Mouse (Mus musculus) macrophage (primary cell): ENCODE measurements around the gene Ppdpf. TPM values are rescaled to one million over a fixed set of nuclear protein-coding genes. Genes with fewer than 3 reads are reported as not detected.
"Not testable (repeated sequence)": the region's sequence is repeated elsewhere in the genome, so short reads cannot be mapped to it uniquely, and the experiment has no call there.

Source experiments
- H3K27ac ChIP-seq: fragments of 350-480 bp; formaldehyde crosslinking; 2 replicates; pipeline ENCODE4 v1.9.0; 2021
- H3K36me3 ChIP-seq: fragments of 350-480 bp; formaldehyde crosslinking; 2 replicates; pipeline ENCODE4 v1.9.0; 2021; ENCODE audit errors: inconsistent target
- H3K4me3 ChIP-seq: fragments of 350-480 bp; formaldehyde crosslinking; 2 replicates; pipeline ENCODE4 v1.9.0; 2021; ENCODE audit errors: inconsistent target
- H3K79me2 ChIP-seq: fragments of 350-480 bp; formaldehyde crosslinking; 2 replicates; pipeline ENCODE4 v1.9.0; 2021; ENCODE audit errors: inconsistent target
- WGBS: methylation state at CpG from one replicate; pipeline ENCODE4 v1.1.7; 2026; ENCODE audit warnings: inconsistent platforms; ENCODE audit not compliant: missing documents; 5-methylcytosine and 5-hydroxymethylcytosine counted together
- polyA plus RNA-seq: library from polyadenylated mRNA; stranded (reverse); fragments of 250-400 nt; gene quantifications from 3 replicates; pipeline ENCODE4 v1.2.4, GENCODE M21; 2018; ENCODE audit warnings: inconsistent platforms

The Ppdpf gene
- polyA plus RNA-seq, 1 experiment from 2014 or later, result 67.9 TPM

DNA sequence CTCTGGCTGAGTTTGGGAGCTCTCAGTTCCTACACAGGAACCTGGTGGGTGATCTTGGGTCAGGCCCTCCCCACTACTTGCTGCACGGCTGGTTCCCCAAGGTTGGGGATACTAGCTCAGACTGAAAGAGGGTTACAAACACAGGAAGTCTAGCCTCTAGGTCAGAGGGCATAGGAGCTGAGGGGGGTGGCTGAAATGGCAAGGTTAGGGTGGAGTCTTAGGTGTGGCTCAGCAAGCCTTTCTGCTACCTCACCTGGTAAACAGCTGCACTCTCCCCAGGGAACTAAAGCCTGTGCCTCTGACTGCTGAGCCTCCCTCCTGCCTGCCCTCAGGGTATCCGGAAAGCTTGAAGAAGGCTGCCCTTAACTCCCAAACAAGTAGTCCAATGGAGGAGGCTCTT is 1.6 kb downstream of the Ppdpf start:
- WGBS, result 52% methylated on average over 2 of the region's 2 CpGs
- Histone ChIP-seq H3K36me3 (no peaks in the 10 kb centered on the region), H3K4me3 (peak overlapping the region; percentile 57), H3K79me2 (no peaks in the 10 kb centered on the region), H3K27ac (peak overlapping the region; percentile 74)

DNA sequence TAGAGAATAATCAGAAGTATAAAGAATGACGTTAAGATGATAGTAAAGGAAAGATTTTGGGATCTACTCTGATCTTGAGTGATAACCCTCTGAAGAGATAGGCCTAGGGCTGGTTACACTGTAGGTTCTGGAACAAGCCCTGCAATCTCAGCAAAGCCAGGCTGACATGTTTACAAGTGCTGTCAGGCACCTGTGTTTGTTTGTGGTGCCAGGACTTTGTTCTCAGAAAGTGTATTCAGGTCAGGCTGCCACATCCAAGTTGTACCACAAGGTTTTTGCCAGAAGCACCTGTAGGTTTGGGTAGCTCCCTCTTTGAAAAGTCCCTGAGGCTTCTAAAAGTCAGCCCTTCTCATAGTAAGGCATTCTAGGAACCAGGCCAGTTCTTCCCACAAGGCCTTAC is 2.3 kb downstream of the Ppdpf start:
- no peaks in the 10 kb centered on the region for H3K79me2 ChIP-seq
- 82% methylated on average over 1 of the region's 1 CpGs for WGBS
- no peaks in the 10 kb centered on the region for H3K36me3 ChIP-seq
- no peak overlapping the region for H3K4me3 ChIP-seq
- peak overlapping the region; percentile 74; the same call in 1 of the 2 replicates for H3K27ac ChIP-seq

DNA sequence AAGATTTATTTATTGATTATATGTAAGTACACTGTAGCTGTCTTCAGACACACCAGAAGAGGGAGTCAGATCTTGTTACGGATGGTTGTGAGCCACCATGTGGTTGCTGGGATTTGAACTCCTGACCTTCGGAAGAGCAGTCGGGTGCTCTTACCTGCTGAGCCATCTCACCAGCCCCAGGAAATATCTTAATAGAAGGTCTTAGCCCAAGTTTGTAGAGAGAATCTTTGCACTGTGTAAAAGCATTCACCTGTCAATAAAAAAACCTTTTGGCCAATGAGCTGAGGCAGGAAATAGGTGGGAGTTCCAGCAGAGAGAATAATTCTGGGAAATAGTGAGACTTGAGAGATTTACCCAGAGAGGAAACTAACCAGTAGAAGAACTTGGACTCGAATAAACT is 4.3 kb downstream of the Ppdpf start:
- not testable (repeated sequence) for H3K36me3 ChIP-seq, H3K4me3 ChIP-seq, H3K79me2 ChIP-seq, H3K27ac ChIP-seq
- WGBS, result 91% methylated on average over 3 of the region's 4 CpGs

DNA sequence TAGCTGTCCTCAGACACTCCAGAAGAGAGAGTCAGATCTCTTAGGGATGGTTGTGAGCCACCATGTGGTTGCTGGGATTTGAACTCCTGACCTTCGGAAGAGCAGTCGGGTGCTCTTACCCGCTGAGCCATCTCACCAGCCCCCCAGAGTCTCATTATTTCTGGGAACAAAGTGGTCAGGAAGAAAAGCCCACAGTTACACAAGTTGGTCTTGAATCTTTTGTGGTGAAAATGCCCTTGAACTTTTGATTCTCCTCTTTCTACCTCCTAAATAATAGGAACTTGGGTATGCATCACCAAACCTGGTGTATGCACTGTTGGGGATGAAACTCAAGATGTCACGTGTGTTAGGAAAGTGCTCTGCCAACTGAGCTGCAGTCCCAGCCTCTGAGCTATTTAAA is 4.9 kb downstream of the Ppdpf start:
- Histone ChIP-seq H3K27ac (0 out of 2 replicates have a peak overlapping the region, but pooled peaks have one; percentile 68), H3K79me2 (no peaks in the 10 kb centered on the region), H3K4me3 (no peak overlapping the region), H3K36me3 (no peaks in the 10 kb centered on the region)
- WGBS, result 88% methylated on average over 4 of the region's 4 CpGs

DNA sequence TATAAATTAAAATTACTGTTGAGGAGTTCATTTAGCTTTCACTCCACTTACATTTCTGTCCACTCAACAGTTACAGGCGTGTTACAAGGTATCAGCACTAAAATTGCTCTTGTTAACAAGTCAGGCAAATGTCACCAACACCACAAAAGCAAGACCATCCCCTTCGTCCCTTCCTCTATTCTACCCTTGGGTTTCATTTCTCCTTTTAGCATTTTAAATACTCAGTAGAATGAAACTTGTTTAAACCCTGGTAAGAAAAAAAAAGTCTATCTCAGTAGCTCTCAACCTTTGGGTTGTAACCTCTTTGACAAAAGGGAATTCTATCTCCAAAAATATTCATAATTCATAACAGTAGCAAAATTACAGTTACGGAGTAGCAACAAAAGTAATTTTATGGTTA is 6.0 kb downstream of the Ppdpf start:
- Histone ChIP-seq H3K36me3 (no peaks in the 10 kb centered on the region), H3K27ac (peak overlapping the region; percentile 68), H3K79me2 (no peaks in the 10 kb centered on the region), H3K4me3 (no peak overlapping the region)
- WGBS, result 0% methylated on average over 3 of the region's 3 CpGs

DNA sequence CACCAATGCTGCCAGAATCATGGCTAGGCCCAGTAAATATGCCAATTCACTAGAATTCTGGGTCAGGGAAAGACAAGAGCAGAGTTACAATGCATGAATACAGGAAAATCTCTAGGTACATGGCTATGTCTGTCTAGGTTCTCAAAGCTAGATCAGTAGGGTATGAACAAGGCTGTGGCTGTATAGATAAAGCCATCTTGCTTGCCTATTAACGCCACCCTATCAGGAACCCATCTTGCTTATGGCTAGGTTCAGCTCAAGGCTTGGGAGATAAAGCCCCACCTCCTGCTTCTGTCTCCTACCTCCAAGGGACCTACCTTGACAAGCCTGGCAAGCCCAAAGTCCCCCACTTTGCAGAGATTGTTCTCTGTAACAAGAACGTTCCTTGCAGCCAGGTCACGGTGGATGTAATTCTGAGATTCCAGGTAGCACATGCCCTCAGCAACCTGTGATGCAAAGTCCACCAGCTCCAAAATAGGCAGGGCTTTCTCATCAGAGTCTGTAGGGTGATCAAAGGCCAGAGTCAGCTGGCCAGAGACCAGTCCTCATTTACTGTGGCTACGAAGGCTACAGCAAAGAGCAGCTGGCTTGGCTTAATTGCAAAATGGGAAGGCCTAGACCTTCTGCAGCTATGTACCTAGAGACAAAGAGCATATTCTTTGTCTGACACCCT is 9.7 kb downstream of the Ppdpf start:
- H3K79me2 ChIP-seq, result no peaks in the 10 kb centered on the region
- H3K4me3 ChIP-seq, result no peak overlapping the region
- 95% methylated on average over 4 of the region's 4 CpGs for WGBS
- H3K36me3 ChIP-seq, result no peaks in the 10 kb centered on the region
- no peak overlapping the region for H3K27ac ChIP-seq

DNA sequence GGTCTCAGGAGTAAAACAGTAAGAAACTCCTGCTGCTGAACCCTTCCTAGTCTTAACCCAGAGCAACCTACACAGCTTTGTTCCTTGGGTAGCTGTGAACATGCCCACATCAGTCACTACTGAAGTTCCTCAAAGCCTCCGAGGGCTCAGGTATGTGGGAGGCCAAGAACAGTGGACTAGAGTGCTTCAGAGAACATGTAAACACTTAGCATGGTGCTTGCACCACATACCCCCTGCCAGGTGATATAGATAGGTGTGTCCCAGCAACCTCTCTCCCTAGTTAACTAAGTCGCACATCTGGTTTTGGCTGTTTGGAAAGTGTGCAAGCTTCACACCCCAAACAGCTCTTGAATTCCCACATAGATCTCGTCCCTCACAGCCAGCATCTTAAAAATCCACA is 14.6 kb downstream of the Ppdpf start:
- no peak overlapping the region for H3K27ac ChIP-seq
- H3K36me3 ChIP-seq, result no peaks in the 10 kb centered on the region
- H3K79me2 ChIP-seq, result no peaks in the 10 kb centered on the region
- H3K4me3 ChIP-seq, result no peak overlapping the region
- WGBS, result 78% methylated on average over 3 of the region's 3 CpGs

DNA sequence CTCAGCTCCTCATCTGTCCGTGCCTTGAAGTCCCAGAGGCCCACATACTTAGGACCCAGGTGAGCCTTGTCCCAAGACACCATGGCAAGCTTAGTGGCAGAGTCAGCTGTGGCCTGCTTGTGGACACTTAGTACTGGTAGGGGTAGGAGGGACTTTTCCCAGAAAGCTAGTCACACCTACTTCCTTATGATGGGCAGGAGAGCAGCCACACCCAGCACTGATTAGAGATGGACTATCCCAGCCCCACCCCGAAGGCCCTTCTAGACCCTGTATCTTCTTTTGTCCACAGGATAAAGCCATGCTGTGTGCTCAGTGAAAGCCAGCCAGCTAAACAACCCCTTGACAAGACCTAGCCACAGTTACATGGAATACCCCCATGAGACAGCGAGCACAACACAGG is 15.4 kb downstream of the Ppdpf start, which contains the start of gene Ptk6:
Gene Ptk6, minus strand, starts transcription at position 368 of the 400 bp plus-strand sequence.
- Histone ChIP-seq H3K4me3 (no peak within 1 kb of the TSS), H3K27ac (no peak within 1 kb of the TSS), H3K79me2 (no peaks in the 10 kb centered on the region), H3K36me3 (no peaks in the 10 kb centered on the region)
- 97% methylated on average over 3 of the region's 3 CpGs for WGBS

DNA sequence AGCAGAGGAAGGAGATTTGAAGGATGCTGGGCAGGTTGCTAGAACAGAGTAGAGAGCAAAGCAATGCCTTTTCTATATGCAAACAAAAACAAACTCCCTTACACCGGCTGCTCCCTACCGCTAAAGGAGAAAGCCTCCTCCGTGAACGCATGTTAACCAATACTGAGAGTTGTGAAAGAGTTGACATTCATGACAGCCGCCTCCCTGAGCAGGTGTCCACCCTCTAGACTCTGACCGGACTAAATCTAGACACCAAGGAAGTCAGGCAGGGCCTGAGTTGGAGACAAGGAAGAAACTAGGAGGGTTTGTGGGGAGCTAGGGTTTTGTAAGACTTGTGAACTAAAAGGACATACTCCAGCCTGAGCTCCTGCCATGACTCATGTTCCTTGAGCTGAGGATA is 15.8 kb downstream of the Ppdpf start:
- WGBS, result 71% methylated on average over 5 of the region's 6 CpGs
- Histone ChIP-seq H3K36me3 (no peaks in the 10 kb centered on the region), H3K27ac (no peak overlapping the region), H3K4me3 (no peak overlapping the region), H3K79me2 (no peaks in the 10 kb centered on the region)

DNA sequence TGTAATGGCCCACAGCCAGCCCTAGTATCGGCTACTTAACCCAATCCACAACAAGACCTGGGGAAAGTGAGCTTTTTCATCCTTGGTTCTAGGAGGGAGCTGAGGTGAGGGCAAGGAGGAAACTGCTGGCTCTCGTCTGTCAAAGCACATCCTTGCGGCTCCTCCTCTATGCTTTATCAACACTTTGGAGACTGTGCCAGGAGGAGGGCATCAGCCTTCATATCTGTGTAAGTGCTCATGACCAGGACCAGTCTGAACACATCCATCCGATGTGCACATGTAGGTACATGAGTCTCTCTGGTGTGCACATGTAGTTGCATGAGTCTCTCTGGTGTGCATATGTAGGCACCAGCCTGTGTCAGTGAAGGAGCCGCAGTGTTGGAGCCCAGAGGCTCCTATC is 18.6 kb downstream of the Ppdpf start:
- H3K36me3 ChIP-seq, result no peaks in the 10 kb centered on the region
- H3K27ac ChIP-seq, result no peak overlapping the region
- H3K4me3 ChIP-seq, result no peak overlapping the region

DNA sequence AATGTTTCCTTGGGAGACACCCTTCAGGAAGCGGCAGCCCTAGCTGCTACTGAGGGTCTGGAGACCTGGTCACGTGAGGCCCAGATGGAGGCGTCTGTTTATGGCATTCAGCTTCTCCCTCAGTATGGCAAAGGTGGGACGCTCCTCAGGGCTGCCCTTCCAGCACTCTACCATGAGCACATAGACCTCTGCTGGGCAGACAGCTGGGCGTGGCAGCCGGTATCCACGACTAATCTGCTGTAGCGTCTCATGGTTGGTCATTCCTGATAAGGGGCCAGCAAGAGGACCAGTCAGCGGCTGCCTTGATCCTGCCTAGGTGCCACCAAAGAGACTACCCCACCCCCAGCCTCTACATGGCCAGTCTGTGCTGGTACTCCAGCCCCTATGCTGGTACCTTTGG is 19.1 kb downstream of the Ppdpf start:
- H3K27ac ChIP-seq, result no peak overlapping the region

More for the DNA sequence above, 18.6 kb downstream of the Ppdpf start:
- 90% methylated on average over 5 of the region's 5 CpGs for WGBS
- no peaks in the 10 kb centered on the region for H3K79me2 ChIP-seq

DNA sequence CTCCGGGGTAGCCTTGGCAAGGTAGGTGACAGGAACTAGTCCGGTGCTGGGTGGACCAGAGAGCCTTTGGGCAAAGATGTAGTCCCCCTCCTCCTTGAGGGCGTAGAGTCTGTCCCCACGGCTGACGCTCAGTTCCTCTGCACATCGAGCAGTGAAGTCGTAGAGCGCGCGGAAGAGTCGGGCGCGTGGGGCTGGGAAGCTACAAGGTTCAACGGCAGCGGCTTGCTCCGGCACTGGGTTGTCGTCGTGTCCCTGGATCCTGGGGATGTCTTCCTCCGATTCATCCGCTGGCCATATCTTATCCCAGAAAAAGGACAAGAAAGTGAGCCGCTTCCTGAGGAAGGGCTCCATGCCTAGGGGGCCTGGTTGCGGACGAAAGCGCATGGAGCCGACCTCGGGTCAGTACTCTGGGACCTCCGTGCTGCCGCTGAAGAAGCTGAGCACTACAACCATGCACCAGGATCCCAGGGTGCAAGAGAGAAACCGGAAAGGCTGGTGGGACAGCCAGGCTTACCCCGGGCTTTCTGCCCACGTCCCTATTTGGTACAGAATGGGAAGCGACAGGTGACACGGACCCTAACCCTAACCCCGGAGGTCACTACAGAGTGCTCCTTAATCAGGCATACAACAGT is 25.5 kb downstream of the Ppdpf start:
- Histone ChIP-seq H3K27ac (no peak overlapping the region), H3K79me2 (no peaks in the 10 kb centered on the region), H3K36me3 (no peaks in the 10 kb centered on the region), H3K4me3 (no peak overlapping the region)
- 5% methylated on average over 34 of the region's 34 CpGs for WGBS

More for the DNA sequence above, 19.1 kb downstream of the Ppdpf start:
- WGBS, result 93% methylated on average over 9 of the region's 9 CpGs
- Histone ChIP-seq H3K4me3 (no peak overlapping the region), H3K79me2 (no peaks in the 10 kb centered on the region), H3K36me3 (no peaks in the 10 kb centered on the region)

DNA sequence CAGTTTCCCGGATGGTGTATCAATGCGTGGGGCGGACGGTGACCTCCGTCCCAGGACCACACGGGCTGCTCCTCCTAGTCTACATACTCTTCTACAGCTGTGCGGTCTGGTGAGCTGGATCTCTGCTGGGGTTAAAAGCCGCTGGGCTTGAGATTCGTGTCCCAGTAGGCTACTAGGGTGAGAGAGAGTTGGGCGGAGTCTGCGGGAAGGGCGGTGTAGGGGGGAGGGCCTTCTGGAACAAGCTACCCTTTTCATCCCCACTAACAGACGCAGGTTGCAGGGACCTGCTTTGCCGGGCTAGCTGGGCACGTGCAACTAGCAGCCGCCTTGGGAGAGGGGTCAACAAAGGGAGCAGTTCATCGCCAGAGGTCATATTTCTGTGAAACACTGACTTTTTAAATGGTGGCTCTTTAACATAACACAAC is 26.0 kb downstream of the Ppdpf start, which contains the start of gene Srms:
Gene Srms, minus strand, starts transcription at position 165 of the 425 bp plus-strand sequence.
- 5% methylated on average over 16 of the region's 17 CpGs for WGBS
- Histone ChIP-seq H3K4me3 (no peak within 1 kb of the TSS), H3K79me2 (no peaks in the 10 kb centered on the region)

DNA sequence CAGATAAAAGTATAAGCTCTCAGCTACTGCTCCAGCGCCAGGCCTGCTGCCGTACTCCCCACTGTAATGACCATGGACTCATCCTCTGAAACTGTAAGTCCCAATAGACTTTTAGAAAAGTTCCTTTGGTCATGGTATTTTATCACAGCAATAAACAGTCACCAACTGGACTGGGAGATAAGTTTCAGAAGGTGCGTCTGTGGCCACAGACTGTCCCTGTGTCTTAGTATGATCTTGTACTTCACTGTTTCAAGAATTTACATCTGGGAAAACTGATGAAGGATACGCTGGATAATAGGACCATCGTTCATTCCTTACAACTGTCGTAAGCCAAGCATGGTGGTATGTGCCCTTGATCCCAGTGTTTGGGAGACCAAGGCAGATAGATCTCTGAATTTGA is 29.0 kb downstream of the Ppdpf start:
- Histone ChIP-seq H3K27ac (no peak overlapping the region), H3K36me3 (no peaks in the 10 kb centered on the region), H3K4me3 (no peak overlapping the region), H3K79me2 (no peaks in the 10 kb centered on the region)
- 93% methylated on average over 6 of the region's 6 CpGs for WGBS

More for the DNA sequence above, 26.0 kb downstream of the Ppdpf start, which contains the start of gene Srms:
- H3K27ac ChIP-seq, result no peak within 1 kb of the TSS
- no peaks in the 10 kb centered on the region for H3K36me3 ChIP-seq

DNA sequence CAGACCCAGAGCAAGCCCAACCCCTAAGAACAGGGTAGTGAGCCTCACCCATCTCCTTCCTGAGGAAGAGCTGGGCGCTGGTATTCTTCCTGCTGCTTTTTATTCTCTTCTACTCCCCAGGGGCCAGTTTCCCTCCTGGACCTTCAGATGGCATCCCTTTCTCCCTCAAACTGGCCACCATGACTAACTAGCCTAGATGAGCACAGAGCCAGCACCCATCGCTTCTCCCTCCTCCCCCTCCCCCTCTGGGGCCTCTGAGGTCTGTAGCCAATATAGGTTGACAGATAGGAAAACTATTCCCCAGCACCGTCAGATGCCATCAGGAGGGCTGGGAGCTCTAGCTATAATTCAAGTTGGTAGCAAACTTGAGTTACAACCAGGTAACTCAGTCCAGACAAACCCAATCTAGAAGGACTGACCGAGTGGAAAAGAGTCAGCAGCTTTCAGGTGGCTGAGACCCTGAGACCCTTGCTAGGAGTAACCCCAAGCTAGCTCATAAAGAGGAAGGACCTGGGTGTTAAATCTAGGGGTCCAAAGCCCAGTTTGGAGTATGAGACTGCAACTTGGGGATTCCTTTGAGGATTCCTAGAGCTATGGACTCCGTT is 31.9 kb downstream of the Ppdpf start:
- Histone ChIP-seq H3K79me2 (no peaks in the 10 kb centered on the region), H3K4me3 (no peak overlapping the region), H3K36me3 (no peaks in the 10 kb centered on the region), H3K27ac (no peak overlapping the region)
- 36% methylated on average over 5 of the region's 5 CpGs for WGBS
